Mouse (Mus musculus) midbrain, embryonic 10.5 days (tissue): ENCODE measurements around the gene Gpr35. TPM values are rescaled to one million over a fixed set of nuclear protein-coding genes. Genes with fewer than 3 reads are reported as not detected.
"Not testable (repeated sequence)": the region's sequence is repeated elsewhere in the genome, so short reads cannot be mapped to it uniquely, and the experiment has no call there.

Experiments used
- DNase-seq: peaks from one replicate; pipeline ENCODE4 v3.0.0-alpha.2; 2017; ENCODE audit warnings: low spot score
- H3K27ac ChIP-seq: fragments of 300-500 bp; sonication (generic); replicated peaks from 2 replicates; pipeline ENCODE4 v1.5.1; 2016; ENCODE audit warnings: mild to moderate bottlenecking
- H3K27me3 ChIP-seq: fragments of 300-500 bp; sonication (generic); 2 replicates; pipeline ENCODE4 v1.6.1; 2016; ENCODE audit warnings: low read depth, mild to moderate bottlenecking; ENCODE audit not compliant: poor library complexity, severe bottlenecking
- H3K36me3 ChIP-seq: fragments of 300-500 bp; sonication (generic); 2 replicates; pipeline ENCODE4 v1.6.1; 2016; ENCODE audit warnings: mild to moderate bottlenecking, moderate library complexity
- H3K4me1 ChIP-seq: fragments of 300-500 bp; sonication (generic); 2 replicates; pipeline ENCODE4 v1.6.1; 2016
- H3K4me3 ChIP-seq: fragments of 300-500 bp; sonication (generic); 2 replicates; pipeline ENCODE4 v1.5.1; 2016; ENCODE audit warnings: mild to moderate bottlenecking, moderate library complexity
- H3K9me3 ChIP-seq: fragments of 300-500 bp; sonication (generic); replicated peaks from 2 replicates; pipeline ENCODE4 v1.6.1; 2016; ENCODE audit warnings: mild to moderate bottlenecking
- WGBS: fragments of 180-500 bp; shearing (Covaris S2); methylation state at CpG from one replicate; pipeline ENCODE4 v1.1.7; 2016; 5-methylcytosine and 5-hydroxymethylcytosine counted together
- polyA plus RNA-seq: library from polyadenylated mRNA; unstranded; fragments of >200 nt; fragmentation: Nextera tagmentation; extraction: Ambion mirVana; gene quantifications from 2 replicates; pipeline ENCODE4 v1.2.1, GENCODE M21; 2016

Gene Gpr35
- polyA plus RNA-seq, 1 experiment from 2014 or later, result 0.36 TPM

GRCm38 (mm10) chr1:92935977-92936376 is 14.7 kb upstream of the Gpr35 start:
- 0 out of 2 replicates have a peak overlapping the region, but pooled peaks have one; percentile 14 for H3K27ac ChIP-seq
- no peaks in the 10 kb centered on the region for H3K27me3 ChIP-seq
- no peak for DNase-seq
- 66% methylated on average over 2 of the region's 2 CpGs for WGBS
- H3K4me1 ChIP-seq, result peaks cover 36% of the 10 kb centered on the region
- no peaks in the 10 kb centered on the region; the same call in 1 of the 2 replicates for H3K9me3 ChIP-seq
- peak overlapping the region; percentile 82 for H3K4me3 ChIP-seq
- H3K36me3 ChIP-seq, result peaks cover 35% of the 10 kb centered on the region

GRCm38 (mm10) chr1:92936467-92936866 is 14.2 kb upstream of the Gpr35 start:
- H3K4me3 ChIP-seq, result peak overlapping the region; percentile 82
- H3K27me3 ChIP-seq, result no peaks in the 10 kb centered on the region
- H3K27ac ChIP-seq, result no peak overlapping the region
- peaks cover 40% of the 10 kb centered on the region for H3K36me3 ChIP-seq
- no peaks in the 10 kb centered on the region; the same call in 1 of the 2 replicates for H3K9me3 ChIP-seq
- WGBS, result 84% methylated on average over 3 of the region's 3 CpGs
- no peak for DNase-seq
- peaks cover 36% of the 10 kb centered on the region for H3K4me1 ChIP-seq

GRCm38 (mm10) chr1:92937797-92938196 is 12.9 kb upstream of the Gpr35 start:
- Histone ChIP-seq H3K36me3 (peaks cover 53% of the 10 kb centered on the region), H3K9me3 (no peaks in the 10 kb centered on the region), H3K27me3 (no peaks in the 10 kb centered on the region), H3K27ac (no peak overlapping the region), H3K4me3 (no peak overlapping the region), H3K4me1 (peaks cover 36% of the 10 kb centered on the region)
- 91% methylated on average over 3 of the region's 3 CpGs for WGBS
- no peak for DNase-seq

GRCm38 (mm10) chr1:92939746-92940145 is 10.9 kb upstream of the Gpr35 start:
- Histone ChIP-seq H3K4me3 (no peak overlapping the region), H3K9me3 (no peaks in the 10 kb centered on the region), H3K4me1 (peaks cover 26% of the 10 kb centered on the region), H3K27me3 (no peaks in the 10 kb centered on the region), H3K36me3 (peaks cover 72% of the 10 kb centered on the region), H3K27ac (no peak overlapping the region)
- DNase-seq, result no peak
- WGBS, result 93% methylated on average over 4 of the region's 4 CpGs

GRCm38 (mm10) chr1:92943219-92943989 is 7.3 kb upstream of the Gpr35 start:
- peaks cover 100% of the 10 kb centered on the region for H3K36me3 ChIP-seq
- no peaks in the 10 kb centered on the region for H3K27me3 ChIP-seq
- H3K4me1 ChIP-seq, result no peaks in the 10 kb centered on the region
- H3K9me3 ChIP-seq, result no peaks in the 10 kb centered on the region
- WGBS, result 94% methylated on average over 19 of the region's 19 CpGs
- no peak overlapping the region for H3K4me3 ChIP-seq
- no peak for DNase-seq
- no peak overlapping the region for H3K27ac ChIP-seq

- Histone ChIP-seq H3K4me3 (no peak overlapping the region), H3K9me3 (no peaks in the 10 kb centered on the region), H3K27me3 (no peaks in the 10 kb centered on the region), H3K27ac (no peak overlapping the region), H3K4me1 (no peaks in the 10 kb centered on the region), H3K36me3 (peaks cover 68% of the 10 kb centered on the region)
- 92% methylated on average over 3 of the region's 3 CpGs for WGBS
- no peak for DNase-seq
These were observed 2.7 kb upstream of the Gpr35 start for GRCm38 (mm10) chr1:92947966-92948365.

GRCm38 (mm10) chr1:92949426-92949825 is 1.2 kb upstream of the Gpr35 start:
- H3K27ac ChIP-seq, result no peak overlapping the region
- H3K4me3 ChIP-seq, result no peak overlapping the region
- H3K9me3 ChIP-seq, result no peaks in the 10 kb centered on the region
- no peaks in the 10 kb centered on the region for H3K27me3 ChIP-seq
- H3K4me1 ChIP-seq, result no peaks in the 10 kb centered on the region
- DNase-seq, result no peak
- 64% methylated on average over 6 of the region's 6 CpGs for WGBS
- peaks cover 53% of the 10 kb centered on the region for H3K36me3 ChIP-seq

- Histone ChIP-seq H3K27ac (no peak overlapping the region), H3K4me1 (no peaks in the 10 kb centered on the region), H3K4me3 (no peak overlapping the region), H3K36me3 (peaks cover 11% of the 10 kb centered on the region), H3K9me3 (no peaks in the 10 kb centered on the region), H3K27me3 (no peaks in the 10 kb centered on the region)
- 80% methylated on average over 2 of the region's 2 CpGs for WGBS
- DNase-seq, result no peak
These were observed 3.0 kb downstream of the Gpr35 start for GRCm38 (mm10) chr1:92953641-92954040.

GRCm38 (mm10) chr1:92956571-92957335 is 6.1 kb downstream of the Gpr35 start:
- DNase-seq, H3K9me3 ChIP-seq, H3K36me3 ChIP-seq, H3K27me3 ChIP-seq, H3K27ac ChIP-seq, H3K4me1 ChIP-seq: not testable (repeated sequence)
- 9% methylated on average over 11 of the region's 11 CpGs for WGBS
- peak overlapping the region; percentile 39 for H3K4me3 ChIP-seq

- 80% methylated on average over 1 of the region's 1 CpGs for WGBS
- H3K36me3 ChIP-seq, result no peaks in the 10 kb centered on the region
- no peaks in the 10 kb centered on the region for H3K4me1 ChIP-seq
- H3K9me3 ChIP-seq, result no peaks in the 10 kb centered on the region
- no peak for DNase-seq
- no peak overlapping the region for H3K4me3 ChIP-seq
- no peaks in the 10 kb centered on the region for H3K27me3 ChIP-seq
- no peak overlapping the region for H3K27ac ChIP-seq
These were observed 8.3 kb downstream of the Gpr35 start for GRCm38 (mm10) chr1:92958999-92959398.

- not testable (repeated sequence) for H3K36me3 ChIP-seq, H3K27ac ChIP-seq, H3K4me3 ChIP-seq, H3K9me3 ChIP-seq, DNase-seq, H3K4me1 ChIP-seq, H3K27me3 ChIP-seq
- WGBS, result 88% methylated on average over 6 of the region's 6 CpGs
These were observed 20.1 kb downstream of the Gpr35 start for GRCm38 (mm10) chr1:92970791-92971190.

GRCm38 (mm10) chr1:92971879-92972795 is 21.5 kb downstream of the Gpr35 start:
- no peaks in the 10 kb centered on the region for H3K36me3 ChIP-seq
- 89% methylated on average over 7 of the region's 7 CpGs for WGBS
- peaks cover 7% of the 10 kb centered on the region for H3K4me1 ChIP-seq
- no peak overlapping the region for H3K4me3 ChIP-seq
- H3K27me3 ChIP-seq, result peaks cover 3% of the 10 kb centered on the region
- DNase-seq, result no peak
- no peaks in the 10 kb centered on the region for H3K9me3 ChIP-seq
- H3K27ac ChIP-seq, result no peak overlapping the region
